Mouse (Mus musculus) neutrophil, adult 5-6 weeks (primary cell): Measurements from ENCODE around the gene Ccdc155. TPM values are rescaled to one million over a fixed set of nuclear protein-coding genes. Genes with fewer than 3 reads are reported as not detected.

Source experiments
- ATAC-seq: fragments of 151-379, 151-347 bp; 2 replicates; pipeline ENCODE4 v1.8.0; 2017; ENCODE audit warnings: mild to moderate bottlenecking, moderate TSS enrichment; ENCODE audit not compliant: insufficient number of reproducible peaks, poor library complexity, low FRiP score, severe bottlenecking; ENCODE audit errors: extremely low read depth
- total RNA-seq: library from RNA; stranded (forward); fragments of 200-1000 nt; gene quantifications from 2 replicates; pipeline ENCODE4 v1.2.3, GENCODE M21; 2017

Gene Ccdc155
- total RNA-seq, 1 experiment from 2014 or later, result 0.35 TPM

GRCm38 (mm10) chr7:45135370-45135769 is 69.3 kb downstream of the Ccdc155 start:
- no peak for ATAC-seq

DNA sequence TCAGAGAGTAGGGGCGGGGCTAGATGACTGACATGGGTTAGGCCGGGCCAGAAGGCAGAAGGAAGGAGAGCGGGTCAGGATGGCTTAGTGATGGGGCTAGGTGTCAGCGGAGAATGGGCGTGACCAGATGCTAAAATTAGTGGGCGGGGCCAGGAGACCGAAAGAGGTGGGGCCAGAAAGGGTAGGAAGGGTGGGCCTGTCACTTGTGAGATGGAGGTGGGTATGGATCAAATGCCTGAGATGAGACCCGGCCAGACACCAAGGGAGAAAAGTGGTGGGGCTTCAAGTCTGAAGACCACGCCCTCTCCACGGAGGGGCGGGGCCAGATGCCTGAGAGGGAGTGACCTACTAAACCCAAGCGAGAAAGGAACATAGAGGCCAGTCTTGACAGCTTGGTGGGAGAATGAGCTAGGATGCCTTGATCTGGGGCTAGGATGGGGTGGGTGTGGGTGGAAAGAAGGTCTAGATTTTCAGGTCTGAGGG is 70.1 kb downstream of the Ccdc155 start:
- no peak for ATAC-seq

Other genes starting within 250 kb of the Ccdc155 start
- not detected in 2 replicates for gene Cpt1c, start 230.0 kb downstream of the Ccdc155 start, total RNA-seq
- gene Prmt1, start 218.3 kb downstream of the Ccdc155 start, total RNA-seq, result 41.1 and 52.0 TPM in 2 replicates
- 216 and 230 TPM in 2 replicates for gene Irf3, start 207.2 kb downstream of the Ccdc155 start, total RNA-seq
- gene Bcl2l12, start 206.2 kb downstream of the Ccdc155 start, total RNA-seq, result 17.8 and 20.9 TPM in 2 replicates
- gene Scaf1, start 188.5 kb downstream of the Ccdc155 start, total RNA-seq, result 35.7 and 39.7 TPM in 2 replicates
- gene Rras, start 186.9 kb downstream of the Ccdc155 start, total RNA-seq, result 4.9 and 7.1 TPM in 2 replicates
- 7.6 and 10.2 TPM in 2 replicates for gene Prr12, start 152.0 kb downstream of the Ccdc155 start, total RNA-seq
- 50.7 and 51.0 TPM in 2 replicates for gene Nosip, start 142.5 kb downstream of the Ccdc155 start, total RNA-seq
- gene Prrg2, start 142.2 kb downstream of the Ccdc155 start, total RNA-seq, result 19.8 and 21.8 TPM in 2 replicates
- 9.2 and 16.1 TPM in 2 replicates for gene Rcn3, start 112.7 kb downstream of the Ccdc155 start, total RNA-seq
- gene Fcgrt, start 101.0 kb downstream of the Ccdc155 start, total RNA-seq, result 29.6 and 32.2 TPM in 2 replicates
- 587 and 609 TPM in 2 replicates for gene Rps11, start 80.5 kb downstream of the Ccdc155 start, total RNA-seq
- 2,520 and 3,147 TPM in 2 replicates for gene Rpl13a, start 76.1 kb downstream of the Ccdc155 start, total RNA-seq
- gene Gm45713, start 68.7 kb downstream of the Ccdc155 start, total RNA-seq, result 0.58 TPM in 1 of 2 replicates, not detected in the other
- gene Flt3l, start 68.5 kb downstream of the Ccdc155 start, total RNA-seq, result 34.4 and 37.5 TPM in 2 replicates
- gene Pih1d1, start 50.6 kb downstream of the Ccdc155 start, total RNA-seq, result 33.4 and 38.5 TPM in 2 replicates
- gene Aldh16a1, start 50.3 kb downstream of the Ccdc155 start, total RNA-seq, result 38.3 and 39.7 TPM in 2 replicates
- gene Slc17a7, start 40.9 kb downstream of the Ccdc155 start, total RNA-seq, result not detected in 2 replicates
- not detected in 2 replicates for gene Gfy, start 25.3 kb downstream of the Ccdc155 start, total RNA-seq
- not detected in 2 replicates for gene Pth2, start 23.9 kb downstream of the Ccdc155 start, total RNA-seq
- gene Dkkl1, start 7.3 kb upstream of the Ccdc155 start, total RNA-seq, result 1.6 and 2.8 TPM in 2 replicates
- not detected in 2 replicates for gene Tead2, start 10.9 kb upstream of the Ccdc155 start, total RNA-seq
- 602 and 650 TPM in 2 replicates for gene Cd37, start 34.2 kb upstream of the Ccdc155 start, total RNA-seq
- gene Slc6a16, start 36.2 kb upstream of the Ccdc155 start, total RNA-seq, result 0.12 TPM in 1 of 2 replicates, not detected in the other
- not detected in 2 replicates for gene Slc6a21, start 72.6 kb upstream of the Ccdc155 start, total RNA-seq
- 2.6 and 5.2 TPM in 2 replicates for gene Trpm4, start 128.9 kb upstream of the Ccdc155 start, total RNA-seq
- not detected in 2 replicates for gene Hrc, start 130.4 kb upstream of the Ccdc155 start, total RNA-seq
- gene Ppfia3, start 162.1 kb upstream of the Ccdc155 start, total RNA-seq, result not detected in 2 replicates
- 0.70 TPM in 1 of 2 replicates, not detected in the other for gene Lin7b, start 165.7 kb upstream of the Ccdc155 start, total RNA-seq
- gene Snrnp70, start 190.8 kb upstream of the Ccdc155 start, total RNA-seq, result 502 and 563 TPM in 2 replicates
- gene Kcna7, start 200.8 kb upstream of the Ccdc155 start, total RNA-seq, result not detected in 2 replicates
- not detected in 2 replicates for gene Ntf5, start 208.8 kb upstream of the Ccdc155 start, total RNA-seq
- not detected in 2 replicates for gene Lhb, start 215.9 kb upstream of the Ccdc155 start, total RNA-seq
- 9.9 and 14.6 TPM in 2 replicates for gene Gys1, start 230.0 kb upstream of the Ccdc155 start, total RNA-seq
- gene Ruvbl2, start 233.2 kb upstream of the Ccdc155 start, total RNA-seq, result 37.8 and 44.6 TPM in 2 replicates